Mouse (Mus musculus) lung, adult 2 months (tissue): Measurements from ENCODE around the gene Dpm3.

Source experiments
- CTCF ChIP-seq: fragments of 200-500 bp; IDR thresholded peaks from 2 replicates; pipeline ENCODE4 v1.5.1; 2011; ENCODE audit warnings: mild to moderate bottlenecking, low read length, control low read depth; ENCODE audit not compliant: insufficient read depth
- POLR2A ChIP-seq: fragments of 200-500 bp; IDR thresholded peaks from 2 replicates; pipeline ENCODE4 v1.6.1; 2011; ENCODE audit warnings: low read depth, mild to moderate bottlenecking, control low read depth, low read length, borderline replicate concordance; ENCODE audit errors: extremely low read depth

DNA sequence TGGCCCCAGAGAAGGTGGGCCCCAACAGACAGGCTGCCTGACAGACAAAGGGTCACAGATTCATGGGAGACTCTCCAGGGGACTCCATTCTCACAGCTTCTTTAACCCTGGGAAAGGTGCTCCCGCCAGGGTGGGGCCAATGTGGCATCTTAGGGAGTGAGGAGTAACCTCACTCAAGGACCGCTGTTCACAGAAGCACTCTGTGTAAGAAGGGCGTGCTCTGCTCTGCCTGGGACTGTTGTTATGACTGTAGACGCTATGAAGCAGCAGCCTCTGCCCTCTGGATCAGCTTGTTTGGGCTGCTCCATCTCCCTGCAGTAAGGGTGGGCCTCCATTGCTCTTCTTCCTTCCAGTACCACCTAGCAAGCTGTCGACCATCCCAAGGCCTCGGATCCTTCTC lies 45.3 kb downstream of the Dpm3 start:
- no peak for TF ChIP-seq POLR2A
- TF ChIP-seq CTCF: no peak
